Mouse (Mus musculus): Measurements from ENCODE around the gene Fgfr2. TPM values are rescaled to one million over a fixed set of nuclear protein-coding genes. Genes with fewer than 3 reads are reported as not detected.

Fgfr2 gene
- polyA plus RNA-seq, 1 experiment: 59.9 TPM

- Histone ChIP-seq H3K4me1 (ENCODE audit: control insufficient read depth, insufficient read depth, low read length) (no peaks in the 10 kb centered on the region), H3K27ac (ENCODE audit: insufficient read depth, low read length) (no peak overlapping the region), H3K4me3 (ENCODE audit: insufficient read depth, low read length) (no peak overlapping the region)
- TF ChIP-seq CTCF (IDR thresholded peaks at IDR 0.05; ENCODE audit: borderline replicate concordance, insufficient read depth, low read length) (no peak), POLR2A (IDR thresholded peaks at IDR 0.05; ENCODE audit: low read depth, low read length) (no peak)
Measured at GRCm38 (mm10) chr7:132631313-132631712, 491.8 kb downstream of the Fgfr2 start.

- no peak for TF ChIP-seq POLR2A (IDR thresholded peaks at IDR 0.05; ENCODE audit: low read depth, low read length)
- TF ChIP-seq CTCF (IDR thresholded peaks at IDR 0.05; ENCODE audit: borderline replicate concordance, insufficient read depth, low read length): no peak
- no peak overlapping the region for H3K27ac ChIP-seq (ENCODE audit: insufficient read depth, low read length)
- H3K4me3 ChIP-seq (ENCODE audit: insufficient read depth, low read length): no peak overlapping the region
- no peaks in the 10 kb centered on the region for H3K4me1 ChIP-seq (ENCODE audit: control insufficient read depth, insufficient read depth, low read length)
Measured at GRCm38 (mm10) chr7:132627448-132627847, 495.7 kb downstream of the Fgfr2 start.

- TF ChIP-seq POLR2A (IDR thresholded peaks at IDR 0.05; ENCODE audit: low read depth, low read length): no peak
- TF ChIP-seq CTCF (IDR thresholded peaks at IDR 0.05; ENCODE audit: borderline replicate concordance, insufficient read depth, low read length): no peak
- Histone ChIP-seq H3K4me1 (ENCODE audit: control insufficient read depth, insufficient read depth, low read length) (no peaks in the 10 kb centered on the region), H3K4me3 (ENCODE audit: insufficient read depth, low read length) (no peak overlapping the region), H3K27ac (ENCODE audit: insufficient read depth, low read length) (no peak overlapping the region)
Measured at GRCm38 (mm10) chr7:132626174-132626573, 497.0 kb downstream of the Fgfr2 start.

- no peaks in the 10 kb centered on the region for H3K4me1 ChIP-seq (ENCODE audit: control insufficient read depth, insufficient read depth, low read length)
- no peak overlapping the region for H3K27ac ChIP-seq (ENCODE audit: insufficient read depth, low read length)
- H3K4me3 ChIP-seq (ENCODE audit: insufficient read depth, low read length): no peak overlapping the region
- TF ChIP-seq POLR2A (IDR thresholded peaks at IDR 0.05; ENCODE audit: low read depth, low read length) (no peak), CTCF (IDR thresholded peaks at IDR 0.05; ENCODE audit: borderline replicate concordance, insufficient read depth, low read length) (no peak)
Measured at GRCm38 (mm10) chr7:132624161-132624560, 499.0 kb downstream of the Fgfr2 start.

GRCm38 (mm10) chr7:132619975-132620918, 502.9 kb downstream of the Fgfr2 start:
- no peaks in the 10 kb centered on the region for H3K4me1 ChIP-seq (ENCODE audit: control insufficient read depth, insufficient read depth, low read length)
- TF ChIP-seq POLR2A (IDR thresholded peaks at IDR 0.05; ENCODE audit: low read depth, low read length) (no peak), CTCF (IDR thresholded peaks at IDR 0.05; ENCODE audit: borderline replicate concordance, insufficient read depth, low read length) (no peak)
- H3K4me3 ChIP-seq (ENCODE audit: insufficient read depth, low read length): no peak overlapping the region
- H3K27ac ChIP-seq (ENCODE audit: insufficient read depth, low read length): no peak overlapping the region

- H3K27ac ChIP-seq (ENCODE audit: insufficient read depth, low read length): no peak overlapping the region
- no peak overlapping the region for H3K4me3 ChIP-seq (ENCODE audit: insufficient read depth, low read length)
- TF ChIP-seq POLR2A (IDR thresholded peaks at IDR 0.05; ENCODE audit: low read depth, low read length) (no peak), CTCF (IDR thresholded peaks at IDR 0.05; ENCODE audit: borderline replicate concordance, insufficient read depth, low read length) (no peak)
- no peaks in the 10 kb centered on the region for H3K4me1 ChIP-seq (ENCODE audit: control insufficient read depth, insufficient read depth, low read length)
Measured at GRCm38 (mm10) chr7:132619549-132619948, 503.6 kb downstream of the Fgfr2 start.

- TF ChIP-seq CTCF (IDR thresholded peaks at IDR 0.05; ENCODE audit: borderline replicate concordance, insufficient read depth, low read length) (no peak), POLR2A (IDR thresholded peaks at IDR 0.05; ENCODE audit: low read depth, low read length) (no peak)
- H3K27ac ChIP-seq (ENCODE audit: insufficient read depth, low read length): no peak overlapping the region
- no peaks in the 10 kb centered on the region for H3K4me1 ChIP-seq (ENCODE audit: control insufficient read depth, insufficient read depth, low read length)
- no peak overlapping the region for H3K4me3 ChIP-seq (ENCODE audit: insufficient read depth, low read length)
Measured at GRCm38 (mm10) chr7:132617021-132617564, 506.1 kb downstream of the Fgfr2 start.

- H3K4me1 ChIP-seq (ENCODE audit: control insufficient read depth, insufficient read depth, low read length): no peaks in the 10 kb centered on the region
- H3K27ac ChIP-seq (ENCODE audit: insufficient read depth, low read length): no peak overlapping the region
- no peak overlapping the region for H3K4me3 ChIP-seq (ENCODE audit: insufficient read depth, low read length)
- no peak for TF ChIP-seq CTCF (IDR thresholded peaks at IDR 0.05; ENCODE audit: borderline replicate concordance, insufficient read depth, low read length)
- no peak for TF ChIP-seq POLR2A (IDR thresholded peaks at IDR 0.05; ENCODE audit: low read depth, low read length)
Measured at GRCm38 (mm10) chr7:132616391-132616790, 506.8 kb downstream of the Fgfr2 start.

- H3K4me1 ChIP-seq (ENCODE audit: control insufficient read depth, insufficient read depth, low read length): no peaks in the 10 kb centered on the region
- no peak for TF ChIP-seq CTCF (IDR thresholded peaks at IDR 0.05; ENCODE audit: borderline replicate concordance, insufficient read depth, low read length)
- TF ChIP-seq POLR2A (IDR thresholded peaks at IDR 0.05; ENCODE audit: low read depth, low read length): no peak
- H3K4me3 ChIP-seq (ENCODE audit: insufficient read depth, low read length): no peak overlapping the region
- H3K27ac ChIP-seq (ENCODE audit: insufficient read depth, low read length): no peak overlapping the region
Measured at GRCm38 (mm10) chr7:132615346-132615745, 507.8 kb downstream of the Fgfr2 start.

- Histone ChIP-seq H3K27ac (ENCODE audit: insufficient read depth, low read length) (no peak overlapping the region), H3K4me3 (ENCODE audit: insufficient read depth, low read length) (no peak overlapping the region), H3K4me1 (ENCODE audit: control insufficient read depth, insufficient read depth, low read length) (no peaks in the 10 kb centered on the region)
- TF ChIP-seq CTCF (IDR thresholded peaks at IDR 0.05; ENCODE audit: borderline replicate concordance, insufficient read depth, low read length) (no peak), POLR2A (IDR thresholded peaks at IDR 0.05; ENCODE audit: low read depth, low read length) (no peak)
Measured at GRCm38 (mm10) chr7:132611530-132611929, 511.6 kb downstream of the Fgfr2 start.
